Comparison of ENCODE assay signal across 23 mouse cellular contexts in genomic region chr6:73371866-73372265, GRCm38 (mm10).
"Had no signal": no experiment of that assay in that cellular context is flagged by ENCODE, and none has a peak within 500 bp of the region (broad histone marks: within the 10 kb centered on the region; RNA-seq: fewer than 3 reads in every experiment).

No protein-coding gene starts in this region.

- DNase-seq: gastrocnemius, adult 2 months; gastrocnemius, postnatal 10 days; gastrocnemius, postnatal 25 days; heart, postnatal 14 days; heart, postnatal 4 days; kidney, adult 18-20 months; kidney, adult 8-10 months; kidney, postnatal 10 days; kidney, postnatal 25 days; kidney, postnatal 4 days; left cerebral cortex, postnatal 4 days had no signal

- H3K4me1 ChIP-seq: heart, embryonic 15.5 days; intestine, embryonic 15.5 days; liver, embryonic 12.5 days had no signal

- H3K27ac ChIP-seq: gastrocnemius, adult 2 months; heart, embryonic 13.5 days; heart, embryonic 15.5 days; hindbrain, embryonic 10.5 days; hindbrain, embryonic 12.5 days; hindbrain, embryonic 14.5 days; intestine, embryonic 15.5 days; layer of hippocampus, adult 2 months; left cerebral cortex, adult 2 months; limb, embryonic 13.5 days; limb, embryonic 15.5 days; liver, embryonic 12.5 days; liver, embryonic 14.5 days had no signal

- H3K27me3 ChIP-seq: intestine, embryonic 15.5 days had no signal

- H3K4me3 ChIP-seq: gastrocnemius, adult 2 months; heart, embryonic 13.5 days; heart, embryonic 15.5 days; hindbrain, embryonic 10.5 days; hindbrain, embryonic 12.5 days; intestine, embryonic 15.5 days; layer of hippocampus, adult 2 months; left cerebral cortex, adult 2 months; limb, embryonic 13.5 days; limb, embryonic 15.5 days; liver, embryonic 12.5 days had no signal
